Mouse (Mus musculus) heart, embryonic 12.5 days (tissue): ENCODE data around the gene Nckap5. TPM values are rescaled to one million over a fixed set of nuclear protein-coding genes. Genes with fewer than 3 reads are reported as not detected.
"Not testable (repeated sequence)": the region's sequence is repeated elsewhere in the genome, so short reads cannot be mapped to it uniquely, and the experiment has no call there.

Experiments
- ATAC-seq: fragments of 200-750 bp; cut with Nextera tagmentation; 2 replicates; pipeline ENCODE4 v1.8.0; 2017; ENCODE audit warnings: moderate TSS enrichment, moderate library complexity; ENCODE audit not compliant: insufficient number of reproducible peaks, low FRiP score
- H3K27ac ChIP-seq: fragments of 300-500 bp; sonication (generic); 2 replicates; pipeline ENCODE4 v1.5.1; 2016; ENCODE audit warnings: mild to moderate bottlenecking, moderate library complexity; ENCODE audit not compliant: poor library complexity, severe bottlenecking
- H3K27me3 ChIP-seq: fragments of 300-500 bp; sonication (generic); replicated peaks from 2 replicates; pipeline ENCODE4 v1.6.1; 2016; ENCODE audit warnings: mild to moderate bottlenecking, moderate library complexity
- H3K36me3 ChIP-seq: fragments of 300-500 bp; sonication (generic); 2 replicates; pipeline ENCODE4 v1.6.1; 2016; ENCODE audit warnings: mild to moderate bottlenecking, moderate library complexity
- H3K4me1 ChIP-seq: fragments of 300-500 bp; sonication (generic); replicated peaks from 2 replicates; pipeline ENCODE4 v1.6.1; 2016; ENCODE audit warnings: mild to moderate bottlenecking
- H3K4me2 ChIP-seq: fragments of 300-500 bp; sonication (generic); 2 replicates; pipeline ENCODE4 v1.6.1; 2016; ENCODE audit warnings: mild to moderate bottlenecking, moderate library complexity
- H3K4me3 ChIP-seq: fragments of 300-500 bp; sonication (generic); 2 replicates; pipeline ENCODE4 v1.5.1; 2016; ENCODE audit warnings: mild to moderate bottlenecking
- H3K9ac ChIP-seq: fragments of 300-500 bp; sonication (generic); 2 replicates; pipeline ENCODE4 v1.6.1; 2016; ENCODE audit warnings: mild to moderate bottlenecking, moderate library complexity
- H3K9me3 ChIP-seq: fragments of 300-500 bp; sonication (generic); replicated peaks from 2 replicates; pipeline ENCODE4 v1.6.1; 2016; ENCODE audit warnings: mild to moderate bottlenecking, moderate library complexity
- WGBS: fragments of 180-500 bp; shearing (Covaris S2); methylation state at CpG from one replicate; pipeline ENCODE4 v1.1.7; 2016; 5-methylcytosine and 5-hydroxymethylcytosine counted together
- polyA plus RNA-seq: library from polyadenylated mRNA; unstranded; fragments of >200 nt; fragmentation: Nextera tagmentation; extraction: Ambion mirVana; gene quantifications from 2 replicates; pipeline ENCODE4 v1.2.1, GENCODE M21; 2016

Nckap5 gene
- polyA plus RNA-seq, 1 experiment from 2014 or later = 3.8 TPM

DNA sequence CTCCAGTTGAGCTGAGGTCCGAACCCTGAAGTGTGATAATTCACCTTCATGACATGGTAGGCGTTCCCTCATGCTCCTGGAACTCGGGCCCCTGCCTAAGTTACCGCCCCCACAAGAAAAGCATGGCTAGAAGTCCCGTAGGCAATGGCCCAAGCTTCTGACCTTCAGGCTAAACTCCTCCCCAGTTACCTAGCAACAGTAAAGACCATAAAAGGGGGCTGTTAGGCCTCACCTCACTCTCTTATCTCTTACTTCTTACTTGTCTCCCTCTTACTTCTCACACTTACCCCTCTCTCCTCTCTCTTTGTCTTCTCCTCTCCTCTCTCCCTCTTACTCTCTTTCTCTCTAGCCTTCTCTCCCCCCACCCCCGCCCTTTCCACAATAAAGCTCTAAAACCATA is 811.9 kb downstream of the Nckap5 start:
- H3K36me3 ChIP-seq, H3K9me3 ChIP-seq, H3K27me3 ChIP-seq, H3K4me3 ChIP-seq, ATAC-seq, H3K9ac ChIP-seq, H3K27ac ChIP-seq, H3K4me2 ChIP-seq, H3K4me1 ChIP-seq: not testable (repeated sequence)
- 55% methylated on average over 6 of the region's 6 CpGs for WGBS

DNA sequence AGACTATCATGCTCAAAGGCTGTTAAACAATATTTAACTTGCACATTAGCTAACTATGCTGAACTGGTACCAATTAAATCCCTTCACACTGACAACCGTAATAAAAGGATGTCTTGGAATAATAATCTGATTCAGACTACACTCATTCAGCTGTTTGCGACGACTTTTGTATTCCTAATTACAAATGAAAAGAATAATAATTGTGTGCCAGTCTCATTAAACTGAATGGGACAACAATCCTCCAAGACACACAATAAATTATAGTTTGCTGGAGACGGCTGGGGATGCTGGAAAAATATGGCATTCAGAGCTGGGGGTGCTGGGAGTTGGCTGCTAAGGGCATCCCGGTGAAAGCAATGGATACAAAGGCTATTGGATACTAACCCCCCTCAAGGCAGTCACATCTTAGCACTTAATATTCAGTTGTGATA is 818.9 kb downstream of the Nckap5 start:
- H3K27ac ChIP-seq = no peak overlapping the region

GRCm38 (mm10) chr1:126007571-126007970 is 823.0 kb downstream of the Nckap5 start:
- Histone ChIP-seq H3K9ac (no peak overlapping the region), H3K36me3 (no peaks in the 10 kb centered on the region), H3K9me3 (0 out of 2 replicates have a peak, but pooled peaks cover 2% of the 10 kb centered on the region), H3K27ac (no peak overlapping the region), H3K4me1 (no peaks in the 10 kb centered on the region), H3K4me2 (no peak overlapping the region), H3K4me3 (no peak overlapping the region), H3K27me3 (no peaks in the 10 kb centered on the region)
- no peak for ATAC-seq
- 70% methylated on average over 4 of the region's 4 CpGs for WGBS

More for the DNA sequence above, 818.9 kb downstream of the Nckap5 start:
- no peak overlapping the region for H3K4me3 ChIP-seq
- no peaks in the 10 kb centered on the region for H3K27me3 ChIP-seq
- ATAC-seq = no peak
- 81% methylated on average over 5 of the region's 5 CpGs for WGBS
- H3K4me2 ChIP-seq = no peak overlapping the region
- no peaks in the 10 kb centered on the region for H3K36me3 ChIP-seq
- no peak overlapping the region for H3K9ac ChIP-seq
- H3K4me1 ChIP-seq = no peaks in the 10 kb centered on the region
- no peaks in the 10 kb centered on the region for H3K9me3 ChIP-seq

DNA sequence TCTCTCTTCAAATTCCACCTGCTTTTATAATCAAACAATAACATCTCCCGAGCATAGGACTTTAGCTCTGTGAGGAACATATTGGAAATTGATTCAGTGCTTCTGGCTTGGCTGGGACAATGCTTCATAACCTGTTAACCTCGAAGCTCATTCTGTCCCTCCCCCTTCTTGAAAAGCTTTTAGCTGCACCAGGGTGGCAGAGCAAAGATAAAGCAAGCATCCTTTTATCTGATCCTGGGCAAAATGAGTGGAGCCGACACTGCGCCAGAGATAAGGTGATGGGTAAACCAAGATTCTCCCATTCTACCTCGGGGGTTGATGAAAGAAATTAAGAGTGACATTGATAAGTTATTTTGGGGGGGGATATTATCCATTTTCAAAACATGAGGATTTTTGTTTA is 824.9 kb downstream of the Nckap5 start:
- Histone ChIP-seq H3K36me3 (no peaks in the 10 kb centered on the region), H3K4me2 (no peak overlapping the region), H3K27me3 (no peaks in the 10 kb centered on the region), H3K27ac (no peak overlapping the region), H3K9ac (no peak overlapping the region), H3K4me3 (no peak overlapping the region), H3K4me1 (no peaks in the 10 kb centered on the region), H3K9me3 (0 out of 2 replicates have a peak, but pooled peaks cover 2% of the 10 kb centered on the region)
- 30% methylated on average over 5 of the region's 5 CpGs for WGBS
- ATAC-seq = no peak

- H3K9ac ChIP-seq = no peak overlapping the region
- no peaks in the 10 kb centered on the region for H3K27me3 ChIP-seq
- no peaks in the 10 kb centered on the region for H3K4me1 ChIP-seq
- no peaks in the 10 kb centered on the region for H3K36me3 ChIP-seq
- no peak for ATAC-seq
- H3K4me2 ChIP-seq = no peak overlapping the region
- no peaks in the 10 kb centered on the region for H3K9me3 ChIP-seq
- no peak overlapping the region for H3K27ac ChIP-seq
- H3K4me3 ChIP-seq = no peak overlapping the region
- WGBS = 66% methylated on average over 3 of the region's 3 CpGs
Measured at GRCm38 (mm10) chr1:125996540-125996939, 834.1 kb downstream of the Nckap5 start.

DNA sequence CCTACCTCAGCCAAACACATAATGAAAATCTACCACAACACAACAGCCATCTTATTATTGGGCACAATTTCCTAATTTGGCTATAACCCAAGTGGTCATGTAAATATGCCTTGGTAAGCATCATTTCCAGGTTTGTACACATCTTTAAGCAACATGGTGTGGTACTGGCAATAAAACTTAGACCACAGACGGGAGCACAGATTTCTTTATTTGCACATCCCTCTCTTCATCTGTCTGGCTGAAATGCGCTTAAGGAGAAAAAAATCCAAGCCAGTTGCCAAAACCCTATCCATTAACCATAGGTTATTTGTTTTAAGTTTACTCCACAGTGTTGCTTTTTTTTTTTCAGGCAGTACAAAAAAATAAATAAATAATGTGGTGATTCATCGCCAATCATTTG is 842.8 kb downstream of the Nckap5 start:
- Histone ChIP-seq H3K27me3 (no peaks in the 10 kb centered on the region), H3K36me3 (no peaks in the 10 kb centered on the region), H3K9ac (no peak overlapping the region), H3K9me3 (no peaks in the 10 kb centered on the region), H3K4me2 (no peak overlapping the region), H3K4me3 (no peak overlapping the region), H3K4me1 (no peaks in the 10 kb centered on the region), H3K27ac (no peak overlapping the region)
- no peak for ATAC-seq
- 80% methylated on average over 3 of the region's 3 CpGs for WGBS

DNA sequence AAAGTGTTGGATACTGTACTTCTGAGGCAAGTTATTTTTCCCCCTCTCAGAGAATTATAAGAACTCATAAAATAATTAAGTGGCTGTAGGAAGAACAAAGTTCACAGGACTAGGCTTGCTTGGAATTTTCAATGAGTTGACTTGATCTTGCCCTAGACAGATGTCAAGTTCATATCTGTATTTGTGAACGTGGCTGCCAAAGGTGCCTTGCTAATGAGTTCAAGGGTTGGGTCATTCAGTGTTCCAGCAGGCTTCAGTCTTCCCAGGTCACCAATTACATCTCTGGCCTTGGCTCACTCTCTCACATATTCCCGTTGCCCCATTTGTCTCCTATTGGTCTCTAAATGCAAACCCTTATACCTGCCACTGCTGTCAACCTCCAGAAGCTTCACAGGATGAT is 846.0 kb downstream of the Nckap5 start:
- Histone ChIP-seq H3K36me3 (no peaks in the 10 kb centered on the region), H3K9me3 (no peaks in the 10 kb centered on the region), H3K4me2 (no peak overlapping the region), H3K9ac (no peak overlapping the region), H3K27ac (no peak overlapping the region), H3K4me3 (no peak overlapping the region), H3K27me3 (no peaks in the 10 kb centered on the region), H3K4me1 (no peaks in the 10 kb centered on the region)
- no peak for ATAC-seq
- 61% methylated on average over 2 of the region's 2 CpGs for WGBS

DNA sequence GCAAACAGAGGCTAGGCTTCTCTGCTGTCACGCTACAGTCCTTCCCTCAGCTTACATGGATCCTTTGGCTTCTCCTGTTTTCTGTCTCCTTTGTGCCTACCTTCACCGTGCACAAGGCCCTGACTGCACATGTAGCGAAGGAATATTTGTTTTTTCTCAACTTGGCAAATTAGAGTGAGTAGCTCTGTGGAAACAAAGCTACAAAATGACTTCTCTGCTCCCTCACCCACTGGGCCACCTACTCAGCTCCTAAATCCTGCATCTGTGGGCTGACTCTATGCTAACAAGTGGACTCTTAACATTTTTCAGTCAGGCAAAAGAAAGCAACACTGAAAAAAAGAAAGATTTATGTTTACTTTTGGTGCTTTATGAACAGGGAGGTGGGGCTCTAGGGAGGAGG is 856.0 kb downstream of the Nckap5 start:
- Histone ChIP-seq H3K9ac (no peak overlapping the region), H3K4me3 (no peak overlapping the region), H3K4me1 (no peaks in the 10 kb centered on the region), H3K36me3 (no peaks in the 10 kb centered on the region), H3K9me3 (no peaks in the 10 kb centered on the region), H3K27me3 (no peaks in the 10 kb centered on the region), H3K4me2 (no peak overlapping the region), H3K27ac (no peak overlapping the region)
- no peak for ATAC-seq
- 84% methylated on average over 3 of the region's 3 CpGs for WGBS

DNA sequence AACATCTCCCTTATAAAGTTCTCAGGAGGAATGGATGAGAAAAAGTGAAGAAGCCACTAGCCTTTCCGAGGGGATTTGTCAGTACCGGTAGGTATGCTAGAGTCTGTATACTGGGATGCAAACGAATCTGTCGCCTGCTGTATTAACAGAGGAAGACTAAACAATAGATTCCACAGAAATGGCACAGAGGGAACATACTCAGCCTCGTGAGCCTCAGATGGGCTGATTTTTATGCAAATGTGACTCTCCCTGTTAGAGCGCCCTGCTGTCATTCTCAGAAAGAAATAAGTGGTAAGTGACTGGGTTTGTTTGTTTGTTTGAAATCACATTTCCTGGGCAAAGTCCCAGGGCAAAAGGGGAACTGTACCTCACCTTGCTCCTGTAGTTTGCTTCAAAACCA is 858.7 kb downstream of the Nckap5 start:
- 68% methylated on average over 6 of the region's 6 CpGs for WGBS
- H3K27me3 ChIP-seq = no peaks in the 10 kb centered on the region
- H3K4me2 ChIP-seq = no peak overlapping the region
- H3K4me1 ChIP-seq = no peaks in the 10 kb centered on the region
- H3K36me3 ChIP-seq = no peaks in the 10 kb centered on the region
- no peak overlapping the region for H3K27ac ChIP-seq
- no peak for ATAC-seq
- H3K4me3 ChIP-seq = no peak overlapping the region
- H3K9ac ChIP-seq = no peak overlapping the region
- H3K9me3 ChIP-seq = no peaks in the 10 kb centered on the region

DNA sequence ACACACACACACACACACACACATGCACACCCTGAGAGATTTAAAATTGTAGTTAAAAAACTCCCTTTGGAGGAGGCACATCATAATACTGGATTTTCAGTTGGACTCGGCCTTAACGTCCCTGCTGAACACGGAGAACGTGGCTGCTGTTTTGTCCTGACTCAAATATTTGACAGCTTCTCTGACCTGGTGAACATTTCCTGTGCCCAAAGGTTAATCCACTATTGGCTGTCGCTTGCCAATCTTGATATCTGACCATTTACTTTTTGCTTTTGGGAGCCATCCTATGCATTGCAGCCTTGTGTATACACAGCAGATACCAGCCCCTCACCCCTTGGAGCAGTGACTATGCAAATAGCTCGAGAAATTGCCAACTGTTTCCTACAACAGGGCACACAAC is 862.9 kb downstream of the Nckap5 start:
- no peaks in the 10 kb centered on the region for H3K4me1 ChIP-seq
- 67% methylated on average over 6 of the region's 6 CpGs for WGBS
- no peak overlapping the region for H3K9ac ChIP-seq
- H3K4me3 ChIP-seq = no peak overlapping the region
- no peak overlapping the region for H3K4me2 ChIP-seq
- no peaks in the 10 kb centered on the region for H3K27me3 ChIP-seq
- H3K27ac ChIP-seq = no peak overlapping the region
- no peak for ATAC-seq
- no peaks in the 10 kb centered on the region for H3K36me3 ChIP-seq
- no peaks in the 10 kb centered on the region for H3K9me3 ChIP-seq

DNA sequence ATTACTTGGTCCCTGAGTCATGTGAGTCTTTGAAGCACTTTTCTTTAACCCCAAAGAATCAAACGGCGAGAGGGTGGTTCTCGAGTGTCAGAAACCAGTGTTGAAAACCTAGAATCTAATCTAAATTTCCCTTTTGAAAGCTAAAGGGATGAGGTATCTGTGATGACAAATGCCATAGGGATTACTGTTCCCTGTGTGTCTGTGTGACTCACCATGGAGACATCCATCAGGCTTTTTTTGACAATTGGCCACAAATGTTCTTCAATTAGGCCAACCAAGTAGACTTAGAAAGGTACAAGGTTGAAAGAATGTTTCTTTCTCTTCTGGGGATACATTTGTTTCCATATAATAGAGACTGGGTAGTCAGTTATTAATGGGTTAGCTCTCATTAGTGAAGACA is 879.6 kb downstream of the Nckap5 start:
- Histone ChIP-seq H3K4me2 (no peak overlapping the region), H3K27me3 (no peaks in the 10 kb centered on the region), H3K27ac (no peak overlapping the region), H3K4me1 (no peaks in the 10 kb centered on the region), H3K9me3 (no peaks in the 10 kb centered on the region), H3K9ac (no peak overlapping the region), H3K36me3 (no peaks in the 10 kb centered on the region), H3K4me3 (no peak overlapping the region)
- ATAC-seq = no peak
- WGBS = 52% methylated on average over 3 of the region's 3 CpGs

DNA sequence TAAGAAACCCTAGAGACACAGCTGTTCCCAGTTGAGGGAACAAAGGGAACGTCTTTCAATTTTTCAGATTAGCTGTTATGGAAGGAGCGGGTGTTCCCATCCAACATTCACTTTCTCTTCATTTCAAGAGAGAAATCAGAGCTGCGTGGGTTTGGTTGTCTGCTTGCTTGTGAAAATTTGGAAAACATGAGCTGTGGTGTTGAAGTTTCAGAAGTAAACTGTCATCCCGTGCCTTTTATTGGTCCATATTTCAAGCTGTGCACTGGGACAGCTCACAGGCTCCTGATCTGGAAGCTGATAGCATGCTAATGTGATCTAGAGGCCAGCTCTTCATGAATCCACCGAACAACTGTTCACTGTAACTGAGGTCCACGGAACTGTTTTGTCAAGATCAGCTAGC is 881.5 kb downstream of the Nckap5 start:
- 74% methylated on average over 6 of the region's 6 CpGs for WGBS
- no peak overlapping the region for H3K4me3 ChIP-seq
- no peaks in the 10 kb centered on the region for H3K9me3 ChIP-seq
- H3K36me3 ChIP-seq = no peaks in the 10 kb centered on the region
- ATAC-seq = no peak
- H3K4me2 ChIP-seq = no peak overlapping the region
- no peaks in the 10 kb centered on the region for H3K27me3 ChIP-seq
- H3K4me1 ChIP-seq = no peaks in the 10 kb centered on the region
- H3K9ac ChIP-seq = no peak overlapping the region
- H3K27ac ChIP-seq = no peak overlapping the region
